Mouse (Mus musculus) liver, adult 2 months (tissue): ENCODE data around the gene Snrk. TPM values are rescaled to one million over a fixed set of nuclear protein-coding genes. Genes with fewer than 3 reads are reported as not detected.

Source experiments
- DNase-seq: peaks from one replicate; pipeline ENCODE4 v3.0.0-alpha.2; 2011; ENCODE audit warnings: low read depth, low spot score; ENCODE audit errors: extremely low read depth
- H3K27ac ChIP-seq: fragments of 200-500 bp; replicated peaks from 2 replicates; pipeline ENCODE4 v1.5.1; 2012; ENCODE audit warnings: low read depth, mild to moderate bottlenecking, control low read depth, inconsistent platforms, low read length; ENCODE audit not compliant: insufficient read depth
- H3K27me3 ChIP-seq: fragments of 200-500 bp; 2 replicates; pipeline ENCODE4 v1.6.1; 2012; ENCODE audit warnings: mild to moderate bottlenecking, moderate library complexity, low read length, inconsistent platforms; ENCODE audit not compliant: control insufficient read depth, insufficient read depth
- H3K36me3 ChIP-seq: fragments of 200-500 bp; 2 replicates; pipeline ENCODE4 v1.6.1; 2012; ENCODE audit warnings: low read length, inconsistent platforms; ENCODE audit not compliant: control insufficient read depth, insufficient read depth
- H3K4me1 ChIP-seq: fragments of 200-500 bp; 2 replicates; pipeline ENCODE4 v1.6.1; 2011; ENCODE audit warnings: low read length; ENCODE audit not compliant: control insufficient read depth, insufficient read depth
- H3K4me3 ChIP-seq: fragments of 200-500 bp; 2 replicates; pipeline ENCODE4 v1.5.1; 2011; ENCODE audit warnings: low read depth, mild to moderate bottlenecking, control low read depth, low read length, moderate library complexity; ENCODE audit not compliant: insufficient read depth
- H3K79me2 ChIP-seq: fragments of 200-500 bp; 2 replicates; pipeline ENCODE4 v1.6.1; 2012; ENCODE audit warnings: inconsistent platforms, mild to moderate bottlenecking, low read length, moderate library complexity; ENCODE audit not compliant: control insufficient read depth, insufficient read depth
- H3K9ac ChIP-seq: fragments of 200-500 bp; 2 replicates; pipeline ENCODE4 v1.6.1; 2012; ENCODE audit warnings: low read depth, mild to moderate bottlenecking, control low read depth, inconsistent platforms, low read length
- CTCF ChIP-seq: fragments of 200-500 bp; IDR thresholded peaks from 2 replicates; pipeline ENCODE4 v1.5.1; 2011; ENCODE audit warnings: low read depth, low read length, control low read depth
- POLR2A ChIP-seq: fragments of 200-500 bp; IDR thresholded peaks from 2 replicates; pipeline ENCODE4 v1.6.1; 2011; ENCODE audit warnings: low read length, control low read depth; ENCODE audit not compliant: insufficient read depth; ENCODE audit errors: extremely low read depth
- WGBS: fragments of 180-500 bp; shearing (Covaris S2); methylation state at CpG from one replicate; pipeline ENCODE4 v1.1.7; 2018; 5-methylcytosine and 5-hydroxymethylcytosine counted together
- polyA plus RNA-seq: library from polyadenylated mRNA; depleted of rRNA; stranded (reverse); fragments of >200 nt; gene quantifications from 2 replicates; pipeline ENCODE4 v1.2.3, GENCODE M21; 2012
- total RNA-seq: library from RNA; depleted of rRNA; stranded (reverse); fragments of >200 nt; gene quantifications from 2 replicates; pipeline ENCODE4 v1.2.3, GENCODE M21; 2014

Gene Snrk
- total and polyA plus RNA-seq, 2 experiments = 36.4 to 67.4 TPM

GRCm38 (mm10) chr9:122130666-122131065, 13.6 kb downstream of the Snrk start:
- Histone ChIP-seq H3K4me1 (peaks cover 63% of the 10 kb centered on the region), H3K4me3 (no peak overlapping the region), H3K9ac (peak overlapping the region; percentile 20), H3K27ac (peak overlapping the region; percentile 45), H3K27me3 (no peaks in the 10 kb centered on the region), H3K36me3 (peaks cover 14% of the 10 kb centered on the region), H3K79me2 (peaks cover 55% of the 10 kb centered on the region)
- no peak for DNase-seq
- WGBS = 30% methylated on average over 3 of the region's 3 CpGs
- TF ChIP-seq POLR2A (no peak), CTCF (no peak)

GRCm38 (mm10) chr9:122132145-122132544, 15.1 kb downstream of the Snrk start:
- WGBS = 10% methylated on average over 7 of the region's 7 CpGs
- peaks cover 60% of the 10 kb centered on the region for H3K4me1 ChIP-seq
- no peak overlapping the region for H3K9ac ChIP-seq
- TF ChIP-seq CTCF (no peak), POLR2A (no peak)
- no peaks in the 10 kb centered on the region for H3K27me3 ChIP-seq
- peaks cover 50% of the 10 kb centered on the region for H3K79me2 ChIP-seq
- DNase-seq = peak; percentile 95
- no peak overlapping the region for H3K27ac ChIP-seq
- peaks cover 20% of the 10 kb centered on the region for H3K36me3 ChIP-seq
- H3K4me3 ChIP-seq = no peak overlapping the region

GRCm38 (mm10) chr9:122135095-122135884, 18.2 kb downstream of the Snrk start:
- TF ChIP-seq POLR2A (no peak), CTCF (no peak)
- peaks cover 46% of the 10 kb centered on the region for H3K79me2 ChIP-seq
- H3K36me3 ChIP-seq = peaks cover 39% of the 10 kb centered on the region
- H3K9ac ChIP-seq = no peak overlapping the region
- H3K4me3 ChIP-seq = no peak overlapping the region
- no peaks in the 10 kb centered on the region for H3K27me3 ChIP-seq
- 62% methylated on average over 1 of the region's 1 CpGs for WGBS
- DNase-seq = peak; percentile 72
- H3K4me1 ChIP-seq = peaks cover 54% of the 10 kb centered on the region
- peak overlapping the region; percentile 11; the same call in 1 of the 2 replicates for H3K27ac ChIP-seq

- Histone ChIP-seq H3K27me3 (no peaks in the 10 kb centered on the region), H3K9ac (no peak overlapping the region), H3K27ac (peak overlapping the region; percentile 11; the same call in 1 of the 2 replicates), H3K4me1 (peaks cover 49% of the 10 kb centered on the region), H3K79me2 (peaks cover 46% of the 10 kb centered on the region), H3K4me3 (no peak overlapping the region), H3K36me3 (peaks cover 41% of the 10 kb centered on the region)
- 61% methylated on average over 2 of the region's 2 CpGs for WGBS
- DNase-seq = no peak
- TF ChIP-seq CTCF = no peak
- no peak for TF ChIP-seq POLR2A
These were observed 18.8 kb downstream of the Snrk start for GRCm38 (mm10) chr9:122135885-122136170.

GRCm38 (mm10) chr9:122137960-122138359, 20.9 kb downstream of the Snrk start:
- H3K27me3 ChIP-seq = no peaks in the 10 kb centered on the region
- no peak overlapping the region for H3K9ac ChIP-seq
- H3K4me1 ChIP-seq = peaks cover 43% of the 10 kb centered on the region
- TF ChIP-seq CTCF = no peak
- TF ChIP-seq POLR2A = no peak
- 79% methylated on average over 1 of the region's 1 CpGs for WGBS
- no peak overlapping the region; the same call in 1 of the 2 replicates for H3K27ac ChIP-seq
- H3K4me3 ChIP-seq = no peak overlapping the region
- peaks cover 46% of the 10 kb centered on the region for H3K36me3 ChIP-seq
- no peak for DNase-seq
- H3K79me2 ChIP-seq = peaks cover 50% of the 10 kb centered on the region
